Mouse (Mus musculus) lung, adult 2 months (tissue): ENCODE results near the gene Tenm4. TPM values are rescaled to one million over a fixed set of nuclear protein-coding genes. Genes with fewer than 3 reads are reported as not detected.

Source experiments
- DNase-seq: peaks from one replicate; pipeline ENCODE4 v3.0.0; 2022
- H3K4me1 ChIP-seq: fragments of 200-500 bp; 2 replicates; pipeline ENCODE4 v1.6.1; 2011; ENCODE audit warnings: low read length; ENCODE audit not compliant: control insufficient read depth, insufficient read depth
- H3K4me3 ChIP-seq: fragments of 200-500 bp; replicated peaks from 2 replicates; pipeline ENCODE3; 2011; ENCODE audit warnings: low read depth, mild to moderate bottlenecking, control low read depth, low read length; ENCODE audit errors: extremely low read depth
- CTCF ChIP-seq: fragments of 200-500 bp; IDR thresholded peaks from 2 replicates; pipeline ENCODE4 v1.5.1; 2011; ENCODE audit warnings: mild to moderate bottlenecking, low read length, control low read depth; ENCODE audit not compliant: insufficient read depth
- POLR2A ChIP-seq: fragments of 200-500 bp; IDR thresholded peaks from 2 replicates; pipeline ENCODE4 v1.6.1; 2011; ENCODE audit warnings: low read depth, mild to moderate bottlenecking, control low read depth, low read length, borderline replicate concordance; ENCODE audit errors: extremely low read depth
- WGBS: fragments of 180-500 bp; shearing (Covaris S2); methylation state at CpG from one replicate; pipeline ENCODE4 v1.1.7; 2018; 5-methylcytosine and 5-hydroxymethylcytosine counted together
- polyA plus RNA-seq: library from polyadenylated mRNA; depleted of rRNA; stranded (reverse); fragments of >200 nt; gene quantifications from 2 replicates; pipeline ENCODE4 v1.2.3, GENCODE M21; 2012

The Tenm4 gene
- polyA plus RNA-seq, 1 experiment, result 0.98 TPM

DNA sequence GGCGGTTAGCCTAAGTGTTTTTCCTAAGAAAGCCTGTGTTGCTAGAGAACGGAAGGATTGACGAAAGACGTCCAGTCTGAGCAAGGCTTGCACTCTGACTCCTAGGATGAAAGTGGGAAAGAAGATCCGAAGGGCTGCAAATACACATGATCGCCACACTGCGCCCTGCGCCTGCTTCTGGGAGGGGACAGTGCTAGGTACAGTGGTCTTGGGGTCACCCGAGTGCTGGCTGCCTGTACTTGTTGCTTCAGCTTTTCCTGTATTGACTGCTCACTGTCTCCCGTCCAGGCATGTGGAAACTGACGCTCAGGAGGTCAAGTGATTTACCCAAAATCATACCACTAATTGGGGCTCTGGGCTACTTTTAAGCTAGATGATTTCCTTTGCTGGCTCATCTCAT is 107.3 kb downstream of the Tenm4 start:
- TF ChIP-seq CTCF (no peak), POLR2A (no peak)
- H3K4me1 ChIP-seq, result no peaks in the 10 kb centered on the region
- WGBS, result 89% methylated on average over 11 of the region's 11 CpGs
- no peak for DNase-seq
- no peak overlapping the region for H3K4me3 ChIP-seq

- no peak for DNase-seq
- no peak for TF ChIP-seq POLR2A
- no peak for TF ChIP-seq CTCF
- 76% methylated on average over 4 of the region's 4 CpGs for WGBS
- no peak overlapping the region for H3K4me3 ChIP-seq
- no peaks in the 10 kb centered on the region for H3K4me1 ChIP-seq
These were observed 109.7 kb downstream of the Tenm4 start for GRCm38 (mm10) chr7:96280795-96281194.

- no peak for DNase-seq
- WGBS, result 45% methylated on average over 2 of the region's 2 CpGs
- Histone ChIP-seq H3K4me3 (no peak overlapping the region), H3K4me1 (no peaks in the 10 kb centered on the region)
- TF ChIP-seq POLR2A (no peak), CTCF (no peak)
These were observed 119.5 kb downstream of the Tenm4 start for GRCm38 (mm10) chr7:96290576-96290975.

GRCm38 (mm10) chr7:96295959-96296358 is 124.9 kb downstream of the Tenm4 start:
- no peak for DNase-seq
- TF ChIP-seq CTCF, result no peak
- no peak for TF ChIP-seq POLR2A
- H3K4me1 ChIP-seq, result no peaks in the 10 kb centered on the region
- 86% methylated on average over 5 of the region's 5 CpGs for WGBS
- no peak overlapping the region for H3K4me3 ChIP-seq

DNA sequence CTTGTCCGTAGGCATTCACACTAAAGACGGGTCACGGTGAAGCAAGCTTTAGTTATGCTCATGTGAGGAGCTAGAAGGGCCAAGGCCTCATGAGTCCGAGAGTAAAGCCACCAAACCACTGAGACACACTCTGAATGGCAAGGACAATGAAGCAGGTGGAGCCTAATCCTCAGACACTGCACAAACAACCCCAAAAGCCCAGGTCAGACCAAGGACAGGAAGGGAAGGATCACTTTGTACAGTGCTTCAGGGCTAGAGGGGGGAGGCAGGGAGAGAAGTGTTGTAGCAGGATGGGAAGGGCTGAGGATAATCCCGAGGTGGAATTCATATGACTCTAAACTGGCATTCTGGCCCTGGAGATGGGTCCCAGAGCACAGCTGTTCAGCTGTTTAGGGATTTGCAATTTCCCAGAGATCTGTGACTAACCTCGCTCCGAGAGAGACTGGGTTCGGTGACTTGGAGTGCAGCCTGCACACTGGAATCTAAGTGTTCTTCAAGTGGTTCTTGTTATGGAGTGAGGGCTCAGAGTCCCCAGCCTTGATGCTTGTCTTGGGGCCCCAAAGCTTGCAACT is 129.9 kb downstream of the Tenm4 start:
- no peak for DNase-seq
- H3K4me1 ChIP-seq, result no peaks in the 10 kb centered on the region
- 66% methylated on average over 8 of the region's 8 CpGs for WGBS
- no peak overlapping the region for H3K4me3 ChIP-seq
- TF ChIP-seq CTCF (no peak), POLR2A (no peak)

- TF ChIP-seq CTCF (no peak), POLR2A (no peak)
- Histone ChIP-seq H3K4me1 (no peaks in the 10 kb centered on the region), H3K4me3 (no peak overlapping the region)
- WGBS, result 52% methylated on average over 3 of the region's 3 CpGs
- no peak for DNase-seq
These were observed 130.8 kb downstream of the Tenm4 start for GRCm38 (mm10) chr7:96301813-96302212.

DNA sequence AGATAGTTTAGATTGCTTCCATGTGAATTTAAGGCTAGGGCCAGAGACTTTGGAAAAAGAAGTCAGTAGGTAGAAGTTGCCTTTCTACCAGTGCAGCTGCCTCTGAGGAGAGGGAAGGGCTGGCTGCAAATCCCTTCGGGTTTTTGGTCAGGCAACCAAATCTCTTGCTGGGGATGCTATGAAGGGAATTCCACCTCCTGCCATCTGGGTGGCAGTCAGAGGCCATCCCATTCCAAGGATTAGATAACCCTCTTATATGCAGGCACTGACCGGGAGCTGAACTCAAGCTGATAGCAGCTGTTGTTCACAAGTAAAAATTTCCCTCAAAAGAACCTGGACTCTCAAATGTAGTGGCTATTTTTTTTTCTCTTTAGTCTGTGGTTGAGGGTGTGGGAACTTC is 132.9 kb downstream of the Tenm4 start:
- 33% methylated on average over 2 of the region's 2 CpGs for WGBS
- no peak for TF ChIP-seq CTCF
- no peak for TF ChIP-seq POLR2A
- H3K4me1 ChIP-seq, result no peaks in the 10 kb centered on the region

DNA sequence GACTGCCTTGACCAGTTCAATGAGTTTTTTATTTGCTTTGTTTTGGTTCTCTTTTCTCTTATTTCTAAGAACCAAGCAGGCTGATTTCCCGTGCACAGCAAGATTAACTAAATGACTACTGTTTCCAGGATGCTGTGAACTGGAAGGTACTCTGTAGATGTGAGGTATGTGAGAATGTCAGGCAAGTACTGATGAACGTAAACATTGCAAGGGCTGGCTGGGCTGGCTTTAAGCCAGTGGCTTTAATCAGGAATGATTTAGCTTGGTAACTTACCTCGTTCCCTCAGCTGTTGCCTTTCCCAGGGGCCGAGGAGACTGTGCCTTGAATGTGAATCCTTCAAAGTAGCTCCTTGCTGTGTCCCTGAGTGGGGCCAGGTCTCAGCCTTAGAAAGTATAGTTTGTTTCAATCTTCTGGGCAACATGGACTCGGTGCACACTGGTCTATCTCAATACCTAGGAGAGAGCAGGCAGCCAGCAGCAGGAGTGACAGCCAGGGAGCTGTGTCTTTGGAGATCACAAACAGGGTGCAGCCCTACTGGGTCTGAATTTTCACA is 134.4 kb downstream of the Tenm4 start:
- Histone ChIP-seq H3K4me1 (no peaks in the 10 kb centered on the region), H3K4me3 (no peak overlapping the region)
- DNase-seq, result no peak
- TF ChIP-seq CTCF (no peak), POLR2A (no peak)
- 51% methylated on average over 5 of the region's 5 CpGs for WGBS

More for the DNA sequence above, 132.9 kb downstream of the Tenm4 start:
- no peak overlapping the region for H3K4me3 ChIP-seq
- DNase-seq, result no peak

DNA sequence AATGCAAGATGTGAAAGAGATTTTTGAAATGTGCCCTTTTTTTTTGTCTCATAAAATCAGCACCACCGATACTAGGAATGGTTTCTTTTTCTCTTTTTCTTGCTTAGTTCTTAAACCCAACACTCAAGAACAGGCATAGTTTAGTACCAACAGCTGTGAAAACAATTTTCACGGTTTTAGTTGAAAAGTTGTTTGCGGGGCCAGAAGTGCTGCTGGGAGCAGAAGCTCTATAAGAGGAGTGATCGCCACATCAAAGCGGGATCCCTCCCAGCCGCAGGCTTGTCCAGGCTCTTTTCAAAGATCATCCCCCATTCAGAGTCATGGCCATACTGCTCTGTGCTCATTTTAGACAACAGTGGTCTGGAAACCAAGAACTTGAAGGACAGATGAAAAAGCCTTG is 137.1 kb downstream of the Tenm4 start:
- H3K4me3 ChIP-seq, result no peak overlapping the region
- TF ChIP-seq CTCF (no peak), POLR2A (no peak)
- 61% methylated on average over 6 of the region's 6 CpGs for WGBS
- no peaks in the 10 kb centered on the region for H3K4me1 ChIP-seq
- DNase-seq, result no peak

DNA sequence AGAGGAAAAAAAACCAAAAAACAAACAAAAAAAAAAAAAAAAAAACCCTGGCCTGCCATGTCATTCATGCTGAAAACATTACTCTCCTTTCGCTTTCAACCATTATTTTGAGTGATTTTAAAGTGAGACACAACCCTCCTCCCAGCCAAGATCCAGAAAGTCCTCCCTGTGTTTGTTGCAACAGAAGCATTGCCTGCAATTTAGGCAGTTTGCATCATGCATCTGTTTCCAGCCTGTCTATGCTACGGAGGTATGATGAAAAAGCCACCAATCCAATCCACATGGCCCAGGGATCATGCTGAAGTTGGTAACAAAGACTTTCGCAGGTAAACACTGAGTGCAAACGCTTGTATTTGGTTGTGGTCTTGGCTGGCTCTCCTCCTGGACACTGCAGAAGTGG is 158.3 kb downstream of the Tenm4 start:
- 75% methylated on average over 4 of the region's 4 CpGs for WGBS
- DNase-seq, result no peak
- no peak for TF ChIP-seq CTCF
- TF ChIP-seq POLR2A, result no peak
- H3K4me3 ChIP-seq, result no peak overlapping the region
- no peaks in the 10 kb centered on the region for H3K4me1 ChIP-seq

DNA sequence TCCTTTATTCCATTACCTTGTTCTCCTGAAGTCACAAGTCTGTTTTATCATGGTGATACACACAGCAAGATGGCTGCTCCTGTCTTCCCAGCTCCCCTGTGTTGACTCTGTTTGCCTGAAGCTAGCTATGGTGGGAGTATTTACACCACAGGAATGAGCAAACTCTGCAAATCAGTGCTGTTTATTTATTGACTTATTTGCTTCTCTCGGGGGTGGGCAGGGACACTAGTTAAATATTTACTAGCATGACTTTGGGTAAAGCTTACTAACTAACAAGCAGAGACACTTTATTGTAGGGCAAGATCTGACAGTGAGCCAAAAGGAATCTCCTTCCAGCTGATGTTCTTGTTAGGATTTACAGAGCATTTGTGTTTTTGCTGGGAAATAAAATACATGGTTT is 160.1 kb downstream of the Tenm4 start:
- DNase-seq, result no peak
- TF ChIP-seq CTCF (no peak), POLR2A (no peak)
- 49% methylated on average over 1 of the region's 1 CpGs for WGBS
- no peak overlapping the region for H3K4me3 ChIP-seq
- H3K4me1 ChIP-seq, result no peaks in the 10 kb centered on the region
